Mouse (Mus musculus) liver, postnatal 0 days (tissue): ENCODE data around the gene Olfr51.

Experiments
- CTCF ChIP-seq: sonication (generic); IDR thresholded peaks from 2 replicates; pipeline ENCODE4 v1.5.1; 2016; ENCODE audit warnings: antibody characterized with exemption, low read depth
- EP300 ChIP-seq: IDR thresholded peaks from 2 replicates; pipeline ENCODE4 v1.6.1; 2016; ENCODE audit warnings: antibody characterized with exemption, low read depth, mild to moderate bottlenecking

GRCm38 (mm10) chr11:50964886-50965285, 38.5 kb upstream of the Olfr51 start:
- TF ChIP-seq EP300, result no peak
- TF ChIP-seq CTCF, result no peak
